Mouse (Mus musculus) urinary bladder, postnatal 36 days (tissue): ENCODE measurements around the gene Fam24b.

Source experiments
- DNase-seq, 2 experiments: peaks; one replicate each; pipeline ENCODE4 v3.0.0; 2022; ENCODE audit warnings: low spot score in 2 of 2, mixed read lengths in 1 of 2

The Fam24b gene

GRCm38 (mm10) chr7:131329416-131329815, at the start of gene Fam24b:
TSS of gene Fam24b (minus strand) at chr7:131329516.
- DNase-seq, result no peak

GRCm38 (mm10) chr7:131371880-131372651, 42.8 kb upstream of the Fam24b start:
- no peak for DNase-seq

- no peak for DNase-seq
Measured at GRCm38 (mm10) chr7:131371470-131371860, 42.1 kb upstream of the Fam24b start.

- DNase-seq, result peak; percentile 85 to 87
Measured at GRCm38 (mm10) chr7:131370648-131371469, 41.5 kb upstream of the Fam24b start, which contains the start of gene Pstk. TSS of gene Pstk (plus strand) at chr7:131371141.

- no peak for DNase-seq
Measured at GRCm38 (mm10) chr7:131364131-131364530, 34.8 kb upstream of the Fam24b start.

GRCm38 (mm10) chr7:131362615-131363300, 33.4 kb upstream of the Fam24b start, which contains the start of gene 2310057M21Rik:
TSS of gene 2310057M21Rik (minus strand) at chr7:131362759.
- peak; percentile 85 to 93 for DNase-seq

- DNase-seq, result no peak
Measured at GRCm38 (mm10) chr7:131362269-131362614, 32.9 kb upstream of the Fam24b start.

GRCm38 (mm10) chr7:131356105-131356504, 26.8 kb upstream of the Fam24b start:
- DNase-seq, result no peak

- no peak for DNase-seq
Measured at GRCm38 (mm10) chr7:131345856-131346541, 16.7 kb upstream of the Fam24b start.

GRCm38 (mm10) chr7:131337502-131338068, 8.3 kb upstream of the Fam24b start:
- DNase-seq, result no peak

GRCm38 (mm10) chr7:131333564-131333963, 4.2 kb upstream of the Fam24b start, which contains the start of gene Fam24a:
TSS of gene Fam24a (plus strand) at chr7:131333864.
- DNase-seq, result no peak

GRCm38 (mm10) chr7:131331688-131332087, 2.4 kb upstream of the Fam24b start:
- DNase-seq, result no peak

- DNase-seq, result no peak
Measured at GRCm38 (mm10) chr7:131327054-131327453, 2.3 kb downstream of the Fam24b start.

- no peak for DNase-seq
Measured at GRCm38 (mm10) chr7:131322192-131322591, 7.1 kb downstream of the Fam24b start, which contains the start of gene Cuzd1. TSS of gene Cuzd1 (minus strand) at chr7:131322292.

GRCm38 (mm10) chr7:131318340-131318739, 11.0 kb downstream of the Fam24b start:
- no peak for DNase-seq

- DNase-seq, result no peak
Measured at GRCm38 (mm10) chr7:131317587-131317986, 11.7 kb downstream of the Fam24b start.

- no peak for DNase-seq
Measured at GRCm38 (mm10) chr7:131314493-131314892, 14.8 kb downstream of the Fam24b start.

- no peak for DNase-seq
Measured at GRCm38 (mm10) chr7:131306733-131307132, 22.6 kb downstream of the Fam24b start.

GRCm38 (mm10) chr7:131303340-131303739, 26.0 kb downstream of the Fam24b start:
- DNase-seq, result no peak

GRCm38 (mm10) chr7:131297151-131297550, 32.2 kb downstream of the Fam24b start:
- no peak for DNase-seq
